Mouse (Mus musculus): ENCODE data around the gene Sephs1.

Sephs1 gene

DNA sequence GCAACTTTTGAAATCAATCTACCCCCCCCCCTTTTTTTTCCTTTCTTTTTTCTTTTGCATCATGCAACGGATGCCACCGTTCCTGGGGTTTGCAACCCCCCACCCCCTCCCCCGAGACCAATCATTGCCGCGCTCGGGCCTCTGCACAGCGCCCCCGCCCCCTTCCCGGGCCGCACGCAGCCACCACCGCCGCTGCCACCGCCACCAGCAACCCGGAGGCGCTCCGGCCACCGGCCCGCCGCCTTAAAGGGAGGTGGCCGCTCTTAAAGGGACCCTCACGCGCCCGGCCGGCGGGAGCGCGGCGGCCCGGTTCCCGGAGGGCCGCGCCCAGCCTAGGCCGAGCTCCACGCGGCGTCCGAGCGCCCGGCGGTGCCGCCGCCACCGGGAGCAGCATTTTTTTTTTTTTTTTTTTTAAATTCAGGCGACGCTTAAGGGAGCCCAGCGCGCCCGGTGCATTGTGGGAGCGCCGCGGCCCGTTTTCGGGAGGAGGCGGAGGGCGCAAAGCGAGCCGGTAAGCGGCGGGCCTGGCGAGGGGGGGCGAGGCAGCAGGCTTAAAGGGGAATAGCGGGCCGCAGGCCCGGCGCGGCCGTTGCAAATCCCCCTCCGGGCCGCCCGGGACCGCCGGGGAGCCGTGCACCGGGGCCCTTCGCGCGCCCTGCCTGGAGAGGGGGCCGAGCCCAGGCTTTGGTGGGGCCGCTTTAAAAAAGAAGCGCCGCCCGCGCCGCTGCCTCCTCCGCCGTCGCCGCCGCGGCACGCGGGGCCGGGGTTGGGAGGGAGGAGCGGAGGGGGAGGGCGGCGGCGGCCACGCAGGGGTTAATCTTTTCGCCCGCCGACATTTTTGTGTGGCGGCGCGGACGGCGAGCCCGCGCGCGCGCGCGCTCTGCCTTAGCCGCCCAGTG lies at the start of gene Sephs1:
Gene Sephs1 (plus strand): TSS at position 215 of the 899 bp plus-strand sequence.
- peak; percentile 86 for DNase-seq

DNA sequence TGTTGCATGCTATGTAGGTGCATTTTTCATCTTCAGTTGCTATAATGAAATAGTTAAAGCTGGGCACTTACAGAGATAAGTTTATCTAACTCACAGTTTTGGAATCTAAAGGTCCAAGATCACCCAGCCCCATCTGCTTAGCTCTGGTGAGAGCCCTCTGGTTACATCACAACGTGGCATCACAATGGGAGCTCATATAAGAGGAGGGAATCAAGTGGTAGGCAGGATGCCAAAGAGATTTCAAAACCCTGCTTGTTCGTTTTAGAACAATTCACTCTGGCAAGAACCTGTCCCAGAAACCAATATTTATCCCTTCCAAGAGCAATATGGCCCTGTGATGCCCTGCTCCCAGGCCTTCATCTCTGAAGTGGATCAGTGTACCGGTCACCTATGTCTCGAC lies 49.2 kb upstream of the Sephs1 start:
- DNase-seq = no peak

- no peak for DNase-seq
Measured at GRCm38 (mm10) chr2:4849449-4849848, 31.9 kb upstream of the Sephs1 start.

DNA sequence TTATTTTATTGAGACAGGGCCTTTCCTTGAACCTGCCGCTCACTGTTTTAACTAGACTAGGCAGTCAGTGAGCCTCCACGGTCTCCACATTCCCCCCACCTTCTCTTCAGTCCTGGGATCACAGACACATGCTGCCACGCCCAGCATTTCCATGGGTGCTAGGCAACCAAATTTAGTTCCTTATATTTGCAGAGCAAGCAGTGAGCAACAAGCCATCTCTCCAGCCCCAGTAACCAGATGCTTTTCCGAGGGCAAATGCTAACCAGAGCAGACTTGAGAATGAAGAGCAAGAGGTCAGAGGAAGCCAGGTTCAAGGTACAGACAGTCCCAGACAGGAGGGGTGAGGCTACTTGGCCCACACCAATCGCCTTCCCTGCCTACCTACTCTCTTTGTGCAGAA lies 24.2 kb upstream of the Sephs1 start:
- no peak for DNase-seq

DNA sequence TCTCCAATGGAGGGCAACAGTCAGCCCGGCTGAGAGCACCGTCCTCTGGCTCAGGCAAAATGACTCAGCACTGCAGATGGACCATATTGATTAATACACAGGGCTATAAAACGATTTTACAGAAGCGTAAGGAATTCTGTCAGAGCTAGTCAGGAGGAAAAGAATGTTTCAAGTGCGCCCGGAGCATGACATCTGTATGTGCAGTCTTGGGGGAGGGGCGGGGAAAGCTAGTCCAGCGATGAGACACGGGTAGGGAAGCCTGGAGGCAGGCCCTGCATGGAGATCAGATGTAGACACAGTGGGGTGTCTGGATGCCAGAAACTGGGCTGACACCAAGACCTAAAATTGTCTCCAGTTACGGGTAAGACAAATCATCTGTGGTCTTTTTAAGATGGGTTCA lies 23.2 kb upstream of the Sephs1 start:
- no peak for DNase-seq

DNA sequence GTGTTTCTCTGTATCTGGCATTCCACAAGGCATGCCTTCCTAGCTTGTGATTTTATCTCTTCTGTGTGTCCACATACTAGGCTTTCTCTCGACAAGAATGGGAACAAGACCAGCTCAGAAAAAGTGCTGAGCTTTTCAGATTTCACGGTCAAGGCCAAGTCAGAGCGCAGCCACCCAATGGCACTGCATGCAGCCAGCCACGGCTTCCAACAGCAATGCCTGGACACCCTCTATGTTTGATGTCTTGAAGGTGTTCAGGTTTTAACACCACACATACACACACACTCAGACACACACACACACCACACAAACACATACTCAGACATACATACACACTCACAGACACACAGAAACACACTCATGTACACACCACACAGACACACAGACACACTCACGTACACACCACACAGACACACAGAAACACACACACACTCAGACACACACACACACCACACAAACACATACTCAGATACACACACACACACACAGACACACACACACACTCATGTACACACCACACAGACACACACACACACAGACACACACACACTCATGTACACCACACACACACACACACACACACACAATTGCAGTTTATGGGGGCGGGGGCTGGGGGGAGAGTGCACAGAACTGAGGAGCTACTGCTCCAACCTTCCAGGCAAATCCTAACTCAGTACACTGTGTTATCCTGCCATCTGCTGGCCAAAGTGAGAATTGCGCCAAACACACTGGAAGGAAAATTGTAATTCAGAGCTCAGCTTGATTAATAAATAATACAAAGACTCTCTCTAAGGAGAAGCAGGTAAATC lies 17.2 kb upstream of the Sephs1 start:
- DNase-seq = peak; percentile 66

- no peak for DNase-seq
Measured at GRCm38 (mm10) chr2:4864817-4865296, 16.5 kb upstream of the Sephs1 start.

DNA sequence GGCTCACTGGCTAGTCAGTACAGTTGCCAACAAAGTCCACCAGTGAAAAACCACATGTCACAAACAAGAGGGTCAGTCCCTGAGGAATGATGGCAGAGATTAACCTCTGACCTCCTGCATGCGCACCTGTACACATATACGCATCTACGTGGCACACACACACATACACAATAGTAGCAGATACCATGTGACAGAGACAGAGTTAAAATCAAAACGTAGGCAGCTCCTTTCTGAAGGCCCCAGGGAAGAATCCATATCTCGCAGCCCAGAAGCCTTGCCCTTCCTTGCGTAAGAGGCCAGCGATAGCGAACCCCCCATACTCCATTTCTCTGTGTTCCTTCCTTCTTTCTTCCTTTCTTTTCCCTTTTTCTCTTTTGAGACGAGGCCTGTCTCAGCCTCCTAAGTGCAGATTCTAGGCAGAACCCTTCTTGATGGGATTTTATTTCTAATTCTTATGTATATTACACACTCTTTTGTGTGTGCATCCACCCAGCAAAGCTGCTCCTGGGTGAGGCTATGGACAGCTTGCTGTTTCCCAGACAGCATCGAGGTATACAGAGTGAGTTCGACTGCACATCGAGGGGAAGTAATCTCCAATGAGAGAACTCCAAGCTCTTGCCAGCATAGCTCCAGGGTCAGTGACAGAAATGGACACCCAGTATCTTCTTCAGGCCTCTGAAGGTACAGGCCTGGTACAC lies 13.2 kb upstream of the Sephs1 start:
- DNase-seq = no peak

DNA sequence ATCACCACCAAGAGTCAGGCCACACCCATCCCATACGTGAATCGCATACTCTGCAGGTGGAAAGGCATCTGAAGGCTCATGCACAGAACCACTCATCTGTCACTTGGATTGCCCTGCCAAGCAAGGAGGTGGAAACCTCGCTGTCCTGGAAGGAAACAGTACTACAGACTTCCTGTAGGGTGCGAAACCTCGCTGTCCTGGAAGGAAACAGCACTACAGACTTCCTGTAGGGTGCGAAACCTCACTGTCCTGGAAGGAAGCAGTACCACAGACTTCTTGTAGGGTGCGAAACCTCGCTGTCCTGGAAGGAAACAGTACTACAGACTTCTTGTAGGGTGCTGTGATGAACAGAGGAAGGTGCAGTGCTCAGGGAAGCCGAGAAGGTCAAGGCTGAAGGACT lies 8.6 kb upstream of the Sephs1 start:
- DNase-seq = no peak

DNA sequence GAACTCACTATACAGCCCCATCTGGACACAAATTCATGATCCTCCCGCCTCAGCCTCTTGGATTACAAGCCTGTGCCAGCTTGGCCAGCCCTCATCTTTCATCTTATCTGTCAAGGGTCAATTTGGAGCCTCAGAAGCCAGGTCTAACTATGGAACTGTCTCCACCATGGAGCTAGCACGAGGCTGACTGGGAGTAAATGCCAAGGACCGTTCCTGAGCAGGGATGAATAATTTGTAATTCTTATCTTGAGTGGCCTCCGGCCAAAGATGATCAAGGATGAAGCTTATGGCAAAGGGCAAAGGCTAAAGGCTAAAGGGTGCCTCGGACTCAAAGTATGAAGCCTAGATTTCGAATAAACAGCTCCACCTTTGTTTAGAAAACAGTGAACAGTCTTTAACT lies 8.0 kb upstream of the Sephs1 start:
- no peak for DNase-seq

- no peak for DNase-seq
Measured at GRCm38 (mm10) chr2:4875090-4875489, 6.3 kb upstream of the Sephs1 start.

GRCm38 (mm10) chr2:4876131-4876530 lies 5.2 kb upstream of the Sephs1 start:
- DNase-seq = no peak

GRCm38 (mm10) chr2:4880737-4881349 lies 521 bp upstream of the Sephs1 start:
- DNase-seq = no peak

DNA sequence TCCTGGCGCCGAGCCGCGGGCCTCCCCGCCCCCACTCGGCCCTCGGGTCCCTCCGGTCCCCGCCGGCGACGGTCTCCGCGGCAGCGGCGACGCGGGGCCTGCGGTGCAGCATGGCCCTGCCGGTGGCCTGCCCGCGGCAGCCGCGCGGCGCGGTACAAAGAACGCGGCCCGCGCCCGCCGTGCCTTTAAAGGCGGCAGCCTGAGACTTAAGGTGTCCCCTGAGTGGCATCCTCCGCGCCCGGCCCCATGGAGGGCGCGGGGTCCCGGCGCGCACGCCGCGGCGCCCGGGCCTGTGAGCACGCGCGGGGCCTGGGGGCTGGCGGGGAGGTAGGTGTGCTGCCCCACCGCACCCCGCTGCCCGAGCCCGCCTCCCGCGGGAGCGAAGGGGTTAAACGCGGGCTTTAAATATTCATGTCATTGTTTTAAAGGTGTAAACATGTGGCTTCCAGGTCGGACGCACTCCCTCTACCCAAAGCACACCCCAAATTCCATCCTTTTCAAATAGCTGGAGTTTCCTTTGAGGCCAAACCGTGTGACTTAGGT lies 956 bp downstream of the Sephs1 start:
- DNase-seq = peak; percentile 61

- DNase-seq = peak; percentile 15
Measured at GRCm38 (mm10) chr2:4883009-4883704, 1.8 kb downstream of the Sephs1 start.

DNA sequence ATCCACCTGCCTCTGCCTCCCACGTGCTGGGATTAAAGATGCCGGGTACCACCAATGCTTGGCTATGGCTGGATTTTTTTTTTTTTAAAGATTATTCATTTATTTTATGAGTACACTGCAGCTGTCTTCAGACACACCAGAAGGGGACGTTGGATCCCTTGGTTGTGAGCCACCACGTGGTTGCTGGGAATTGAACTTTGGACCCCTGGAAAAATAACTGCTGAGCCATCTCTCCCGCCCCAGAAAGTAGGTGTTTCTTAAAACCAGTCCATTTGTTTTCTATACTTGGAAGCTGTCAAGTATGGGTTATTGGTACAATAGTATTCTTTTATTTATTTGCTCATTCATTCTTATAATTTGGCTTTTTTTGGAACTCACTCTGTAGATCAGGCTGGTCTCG lies 5.5 kb downstream of the Sephs1 start:
- DNase-seq = no peak

GRCm38 (mm10) chr2:4895598-4895997 lies 14.2 kb downstream of the Sephs1 start:
- no peak for DNase-seq

DNA sequence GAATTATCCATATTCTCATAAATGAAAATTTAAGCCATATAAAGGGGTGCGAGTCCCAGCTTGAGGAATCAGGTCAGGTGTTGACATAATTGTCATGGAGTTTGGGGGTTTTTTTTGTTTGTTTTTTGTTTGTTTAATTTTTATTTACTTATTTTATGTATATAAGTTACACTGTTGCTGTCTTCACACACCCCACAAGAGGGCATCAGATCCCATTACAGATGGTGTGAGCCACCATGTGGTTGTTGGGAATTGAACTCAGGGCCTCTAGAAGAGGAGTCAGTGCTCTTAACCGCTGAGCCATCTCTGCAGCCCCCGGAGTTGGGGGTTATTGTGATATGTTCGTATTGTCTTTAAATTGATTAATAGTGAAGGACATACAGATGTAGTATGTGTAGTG lies 15.6 kb downstream of the Sephs1 start:
- no peak for DNase-seq

- no peak for DNase-seq
Measured at GRCm38 (mm10) chr2:4900624-4901023, 19.3 kb downstream of the Sephs1 start.

- DNase-seq = no peak
Measured at GRCm38 (mm10) chr2:4902346-4902745, 21.0 kb downstream of the Sephs1 start.

GRCm38 (mm10) chr2:4907120-4907519 lies 25.8 kb downstream of the Sephs1 start:
- no peak for DNase-seq

DNA sequence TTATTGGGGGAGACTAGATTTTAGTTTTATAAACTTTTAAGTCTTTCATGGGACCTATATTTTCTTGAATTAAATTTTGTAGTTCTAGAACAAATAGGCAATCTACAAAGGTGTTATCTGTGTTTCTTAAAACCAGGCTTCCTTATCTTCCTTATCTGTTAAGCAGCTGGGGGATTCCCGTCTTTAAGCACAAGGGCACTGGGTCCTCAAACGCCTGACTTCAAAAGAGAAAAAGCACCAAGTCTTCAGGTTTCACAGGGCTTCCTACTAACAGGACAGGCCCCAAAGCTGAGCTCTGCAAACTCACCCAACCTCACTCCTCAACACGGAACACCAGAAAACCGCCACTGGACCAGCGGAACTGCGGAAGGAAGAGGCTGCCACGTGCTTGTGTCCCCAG lies 26.6 kb downstream of the Sephs1 start:
- DNase-seq = peak; percentile 6

All from liver (tissue).